Mouse (Mus musculus): ENCODE data around the gene Hacd2. TPM values are rescaled to one million over a fixed set of nuclear protein-coding genes. Genes with fewer than 3 reads are reported as not detected.

The Hacd2 gene
- polyA plus RNA-seq, 1 experiment from 2014 or later = 132 TPM

Other genes with a start within 250 kb of the Hacd2 start
- 1.7 and 2.2 TPM in 2 replicates for gene Adcy5, start 132.4 kb downstream of the Hacd2 start, polyA plus RNA-seq (2015; fragmentation: Nextera tagmentation; extraction: Ambion mirVana)

Measured in limb, embryonic 15.5 days (tissue).